Mouse (Mus musculus) brain, adult 2 months (tissue): ENCODE measurements around the gene Tyms.

ENCODE experiments used
- DNase-seq: peaks from one replicate; pipeline ENCODE4 v3.0.0; 2011; ENCODE audit warnings: low read depth, low spot score

Gene Tyms

GRCm38 (mm10) chr5:30072825-30073821 is at the start of gene Tyms:
Tyms (minus strand) TSS chr5:30073617.
- DNase-seq: peak; percentile 81

DNA sequence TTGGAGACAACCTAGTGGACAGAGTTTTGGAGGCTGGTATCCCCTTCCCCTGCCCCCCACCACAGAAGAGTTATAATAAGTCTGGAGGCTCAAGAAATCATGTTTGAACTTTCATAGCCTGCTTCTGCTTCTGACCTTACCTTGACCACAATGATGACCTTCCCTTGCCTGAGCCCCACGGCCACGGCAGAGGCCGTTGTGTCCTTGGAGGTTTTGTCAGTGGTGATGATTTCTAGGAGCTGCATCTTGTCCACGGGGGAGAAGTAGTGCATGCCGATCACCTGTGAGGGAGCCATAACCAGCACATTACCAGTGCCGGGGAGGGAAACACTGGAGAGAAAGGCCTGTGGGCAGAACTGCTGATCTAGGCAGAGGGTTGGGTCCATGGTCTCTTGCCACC is 49.1 kb upstream of the Tyms start:
- no peak for DNase-seq

- no peak for DNase-seq
These were observed 46.7 kb upstream of the Tyms start for GRCm38 (mm10) chr5:30120106-30120505.

GRCm38 (mm10) chr5:30119163-30119562 is 45.7 kb upstream of the Tyms start:
- DNase-seq: no peak

GRCm38 (mm10) chr5:30118018-30118417 is 44.6 kb upstream of the Tyms start:
- DNase-seq: no peak

DNA sequence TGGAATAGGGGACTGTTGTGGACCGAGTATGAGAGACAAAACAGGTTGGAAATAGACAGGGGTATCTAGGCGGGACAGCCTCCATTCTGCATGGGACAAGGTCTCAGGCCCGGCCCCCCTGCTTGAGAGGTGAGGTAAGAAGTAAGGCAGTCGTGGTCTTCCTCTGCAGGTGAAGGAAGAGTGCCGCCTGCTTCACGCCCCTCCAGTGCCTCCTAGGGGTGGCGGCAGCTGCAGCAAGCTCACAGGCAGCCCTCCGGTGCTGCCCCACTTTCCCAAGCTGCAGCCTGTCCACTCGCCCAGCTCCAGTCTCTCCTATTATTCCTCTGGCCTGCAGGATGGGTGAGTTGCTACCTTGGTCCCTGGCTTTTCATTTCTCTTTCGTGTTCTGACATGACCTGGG is 42.3 kb upstream of the Tyms start:
- no peak for DNase-seq

- DNase-seq: no peak
These were observed 41.3 kb upstream of the Tyms start for GRCm38 (mm10) chr5:30114761-30115140.

DNA sequence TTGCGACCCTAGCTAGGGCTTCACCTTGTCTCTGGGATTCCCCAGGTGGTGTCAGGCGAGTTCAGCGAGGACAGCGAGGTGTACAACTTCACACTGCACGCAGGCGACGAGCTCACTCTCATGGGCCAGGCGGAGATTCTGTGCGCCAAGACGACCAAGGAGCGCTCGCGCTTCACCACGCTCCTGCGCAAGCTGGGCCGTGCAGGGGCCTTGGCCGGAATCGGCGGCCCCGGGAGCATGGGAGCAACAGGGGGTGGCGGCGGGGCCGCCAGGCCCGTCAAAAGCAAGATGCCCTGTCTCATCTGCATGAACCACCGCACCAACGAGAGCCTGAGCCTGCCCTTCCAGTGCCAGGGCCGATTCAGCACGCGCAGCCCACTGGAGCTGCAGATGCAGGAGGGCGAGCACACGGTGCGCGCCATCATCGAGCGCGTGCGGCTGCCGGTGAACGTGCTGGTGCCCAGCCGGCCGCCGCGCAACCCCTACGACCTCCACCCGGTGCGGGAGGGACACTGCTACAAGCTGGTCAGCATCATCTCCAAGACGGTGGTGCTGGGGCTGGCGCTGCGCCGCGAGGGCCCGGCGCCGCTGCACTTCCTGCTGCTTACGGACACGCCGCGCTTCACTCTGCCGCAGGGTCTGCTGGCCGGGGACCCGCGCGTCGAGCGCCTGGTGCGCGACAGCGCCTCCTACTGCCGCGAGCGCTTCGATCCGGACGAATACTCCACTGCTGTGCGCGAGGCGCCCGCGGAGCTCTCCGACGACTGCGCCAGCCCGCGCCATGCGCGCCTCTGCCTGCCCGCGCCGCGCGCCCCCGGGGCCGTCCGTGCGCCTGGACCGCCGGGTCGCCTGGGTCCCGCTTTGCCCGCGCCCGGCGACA is 40.7 kb upstream of the Tyms start:
- DNase-seq: peak; percentile 76

GRCm38 (mm10) chr5:30112533-30113068 is 39.2 kb upstream of the Tyms start:
- DNase-seq: no peak

DNA sequence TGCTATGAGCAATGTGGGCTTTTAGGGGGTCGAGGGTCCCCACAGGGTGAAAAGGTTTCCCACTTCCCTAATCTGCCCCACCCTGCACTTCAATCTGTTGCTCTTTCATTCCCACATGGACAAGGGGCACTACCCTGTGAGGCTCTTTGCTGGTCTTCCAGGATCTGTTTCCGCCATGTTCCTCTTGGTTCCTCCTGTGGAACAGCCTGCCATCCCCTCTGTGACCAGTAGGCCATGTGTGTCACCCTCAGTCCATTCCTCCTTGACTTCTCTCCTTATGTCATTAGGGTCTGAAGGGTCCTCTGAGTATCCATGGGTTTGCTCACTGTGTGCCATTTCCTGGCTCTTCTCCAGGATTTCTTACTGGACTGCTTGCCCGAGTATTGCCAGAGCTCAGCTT is 38.4 kb upstream of the Tyms start:
- DNase-seq: no peak

DNA sequence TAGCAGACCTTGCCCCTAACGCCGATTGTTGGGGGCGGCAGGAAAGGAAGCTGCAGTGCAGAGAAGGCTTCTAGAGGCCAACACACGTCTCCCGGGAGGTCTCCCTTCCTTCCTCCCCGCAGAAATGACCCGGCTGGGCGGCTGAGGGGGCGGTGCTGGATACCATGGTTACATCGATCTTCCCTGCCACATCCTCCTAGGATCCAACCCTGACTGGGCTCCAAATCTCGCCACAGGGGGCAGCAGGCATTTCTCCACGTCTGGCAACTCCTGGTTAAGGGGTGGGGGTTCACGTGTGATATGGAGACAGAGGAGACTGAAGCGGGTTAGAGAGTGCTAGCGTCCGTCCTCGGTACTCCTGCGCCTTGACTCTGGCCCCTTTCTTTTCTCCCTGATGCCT is 37.7 kb upstream of the Tyms start:
- no peak for DNase-seq

DNA sequence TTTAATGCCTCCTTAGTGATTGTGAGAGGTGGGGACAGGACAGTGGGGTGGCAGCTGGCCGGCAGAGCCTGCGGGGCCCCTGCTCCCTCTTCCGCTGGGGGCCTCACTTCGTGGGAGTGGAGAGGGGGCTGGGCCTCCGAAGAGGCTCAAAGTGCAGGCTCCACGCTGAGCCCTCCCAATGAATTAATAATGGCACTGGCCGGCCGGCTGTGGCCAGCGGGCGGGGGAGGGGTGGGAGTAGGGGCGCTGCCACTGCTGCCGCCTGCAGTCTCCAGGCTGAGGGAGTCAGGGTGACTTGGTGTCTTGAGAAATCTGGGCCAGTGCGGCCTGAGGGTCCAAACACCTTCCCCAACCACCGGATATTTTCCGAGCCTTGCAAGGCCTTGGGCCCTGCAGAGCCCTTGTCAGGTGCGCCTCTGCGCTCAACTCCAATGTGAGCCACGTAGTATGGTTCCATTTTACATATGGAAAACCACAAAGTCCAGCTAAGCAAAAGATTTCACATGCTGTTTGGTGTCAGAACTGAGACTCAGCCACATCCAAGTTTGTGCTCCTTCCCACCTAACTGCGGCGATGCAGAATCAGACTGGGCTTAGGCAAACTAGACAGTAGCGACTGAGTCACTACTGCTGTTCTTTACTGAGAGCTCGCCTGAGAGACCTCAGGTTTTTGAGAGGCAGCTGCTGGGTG is 37.1 kb upstream of the Tyms start:
- DNase-seq: no peak

DNA sequence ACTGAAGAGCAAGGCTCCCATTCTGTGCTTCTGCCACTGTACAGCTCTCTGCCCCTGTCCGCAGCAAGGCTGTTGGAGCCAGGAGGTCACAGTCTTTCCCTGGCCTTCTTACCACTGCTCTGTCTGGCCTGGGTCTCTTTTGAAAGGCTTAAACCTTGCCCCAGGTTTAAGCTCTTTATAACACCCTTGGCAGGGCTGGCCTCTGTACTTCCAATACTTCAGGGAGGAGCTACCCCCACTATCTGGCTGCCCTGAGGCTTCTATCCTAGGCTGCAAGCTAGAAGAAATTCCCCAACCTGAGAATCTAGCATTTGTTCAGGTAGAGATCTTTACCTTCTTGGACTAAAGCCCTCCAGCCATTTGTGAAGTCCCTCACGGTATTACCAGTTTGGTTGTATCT is 36.5 kb upstream of the Tyms start:
- no peak for DNase-seq

DNA sequence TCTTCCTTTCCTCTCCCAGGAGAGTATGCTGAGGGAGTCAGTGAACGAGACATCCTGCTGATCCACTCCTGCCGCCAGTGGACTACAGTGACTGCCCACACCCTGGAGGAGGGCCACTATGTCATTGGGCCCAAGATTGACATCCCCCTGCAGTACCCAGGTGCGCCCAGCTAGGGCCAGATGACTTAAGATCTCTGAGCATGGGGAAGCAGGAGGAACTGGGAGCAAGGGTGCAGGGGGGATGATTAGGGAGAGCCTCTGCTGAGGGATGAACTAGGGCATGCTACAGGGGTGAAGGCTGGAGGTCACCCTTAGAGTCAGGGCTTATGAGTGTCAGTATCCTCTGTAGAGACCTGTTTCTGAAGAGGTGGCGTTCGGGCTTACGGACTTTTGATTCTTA is 34.8 kb upstream of the Tyms start:
- DNase-seq: no peak

DNA sequence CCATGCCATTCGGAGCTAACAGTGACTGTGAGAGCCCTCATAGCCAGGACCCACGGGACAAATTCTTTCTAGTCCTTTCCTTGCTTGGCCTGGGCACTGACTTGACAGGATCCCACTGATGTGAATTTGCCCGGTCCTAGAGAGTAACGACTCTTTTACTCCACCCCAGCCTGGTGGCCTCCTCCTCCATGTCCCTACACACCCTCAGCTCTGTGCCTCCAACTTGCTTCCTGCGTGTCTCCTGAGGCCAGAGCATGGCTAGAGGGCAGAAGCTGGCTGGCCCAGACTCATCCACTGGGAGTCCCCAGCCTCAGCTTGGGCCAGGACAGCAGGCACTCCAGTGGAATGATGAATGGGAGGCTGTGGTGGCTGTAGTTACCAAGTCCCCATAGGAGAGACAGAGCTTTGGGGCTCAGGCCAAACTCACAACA is 34.2 kb upstream of the Tyms start:
- no peak for DNase-seq

GRCm38 (mm10) chr5:30107186-30107585 is 33.8 kb upstream of the Tyms start:
- DNase-seq: no peak

DNA sequence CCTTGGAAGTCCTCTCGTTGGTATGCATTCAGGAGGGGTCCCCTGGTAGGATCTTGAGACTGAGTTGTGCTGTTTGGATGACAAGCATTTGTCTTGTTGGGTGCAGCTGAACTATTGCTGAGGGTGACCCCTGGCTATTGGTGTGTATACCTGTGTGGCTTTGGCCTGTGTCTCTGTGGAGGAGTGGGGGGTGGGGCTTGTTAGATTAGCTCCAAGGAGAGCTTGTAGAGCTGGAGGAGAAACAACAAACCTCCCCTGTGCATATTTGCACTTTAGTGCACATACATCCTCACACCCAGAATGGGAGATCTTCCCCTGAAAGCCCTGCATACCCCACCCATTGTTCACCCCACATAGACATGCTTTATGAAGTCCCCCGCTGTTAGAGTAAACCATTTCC is 33.3 kb upstream of the Tyms start:
- DNase-seq: no peak

DNA sequence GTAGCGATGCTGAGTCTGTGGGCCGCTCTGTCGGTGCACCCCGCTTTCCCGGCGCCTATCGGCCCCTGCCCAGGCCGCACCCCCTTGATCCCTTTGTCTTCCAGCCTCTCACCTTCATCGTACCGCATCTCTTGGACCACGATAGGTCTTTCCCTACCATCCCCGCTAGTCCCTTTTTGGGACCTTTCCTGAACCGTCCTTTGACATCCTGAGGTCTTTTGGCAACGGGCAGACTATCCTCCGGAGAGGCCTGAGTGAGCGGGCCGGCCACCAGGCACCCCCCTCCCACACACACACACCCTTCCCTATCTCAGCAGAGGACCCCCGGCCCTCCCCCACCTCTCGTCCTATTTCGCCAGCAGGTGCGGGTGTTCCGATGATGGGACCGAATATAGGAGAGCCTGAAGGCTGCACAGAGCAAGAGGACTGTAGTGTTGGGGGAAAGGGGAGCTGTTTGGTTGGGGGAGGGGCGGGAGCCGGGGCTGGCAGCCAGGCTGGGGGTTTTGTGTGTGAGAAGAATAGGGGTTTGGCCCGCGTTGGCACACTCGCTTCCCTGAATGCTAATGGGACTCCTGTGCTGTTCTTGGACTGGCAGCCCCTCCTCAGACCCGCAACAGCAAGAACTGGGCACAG is 32.4 kb upstream of the Tyms start, which contains the start of gene 3110082J24Rik:
Gene 3110082J24Rik (minus strand): TSS at position 419 of the 633 bp plus-strand sequence.
- DNase-seq: peak; percentile 23

DNA sequence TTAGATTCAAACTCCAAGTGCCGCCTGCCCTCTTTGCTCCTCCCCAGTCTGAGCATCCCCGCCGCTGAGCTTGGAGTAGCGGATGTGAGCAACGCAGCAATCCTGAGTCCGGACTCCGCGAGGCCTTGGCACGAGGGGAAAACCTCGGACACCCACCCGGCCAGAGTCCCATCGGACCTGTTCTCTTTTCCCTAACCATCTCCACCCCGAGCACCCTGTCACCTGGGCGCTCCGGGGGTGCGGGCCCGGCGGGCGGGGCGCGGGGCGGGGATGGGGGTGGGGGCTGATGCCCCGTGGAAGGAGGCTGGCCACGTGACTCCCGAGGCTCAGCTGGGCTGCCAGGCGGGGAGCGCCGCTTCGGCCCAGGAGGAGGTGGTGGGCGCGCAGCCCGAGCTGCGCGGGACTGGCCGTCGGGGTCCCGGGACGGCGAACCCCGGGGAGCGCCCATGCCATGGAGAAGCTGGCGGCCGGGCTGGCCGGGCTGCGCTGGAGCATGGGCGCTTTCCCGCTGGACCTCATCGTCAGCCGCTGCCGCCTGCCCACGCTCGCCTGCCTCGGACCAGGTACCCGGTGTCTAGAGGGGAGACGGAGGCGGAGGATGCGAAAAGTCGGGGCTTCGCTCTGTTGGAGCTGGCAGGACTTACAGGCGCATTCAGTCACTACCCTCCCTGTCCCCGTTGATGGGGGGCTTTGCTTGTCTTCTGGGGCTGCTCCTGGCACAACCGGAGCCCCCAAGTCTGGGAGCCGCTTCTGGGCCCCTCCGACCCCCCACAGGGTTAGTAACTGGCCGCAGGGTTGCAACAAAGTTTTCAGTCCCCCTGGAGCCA is 31.6 kb upstream of the Tyms start, which contains the start of gene Garem2:
Gene Garem2 (plus strand): TSS at position 321 of the 827 bp plus-strand sequence.
- no peak for DNase-seq

DNA sequence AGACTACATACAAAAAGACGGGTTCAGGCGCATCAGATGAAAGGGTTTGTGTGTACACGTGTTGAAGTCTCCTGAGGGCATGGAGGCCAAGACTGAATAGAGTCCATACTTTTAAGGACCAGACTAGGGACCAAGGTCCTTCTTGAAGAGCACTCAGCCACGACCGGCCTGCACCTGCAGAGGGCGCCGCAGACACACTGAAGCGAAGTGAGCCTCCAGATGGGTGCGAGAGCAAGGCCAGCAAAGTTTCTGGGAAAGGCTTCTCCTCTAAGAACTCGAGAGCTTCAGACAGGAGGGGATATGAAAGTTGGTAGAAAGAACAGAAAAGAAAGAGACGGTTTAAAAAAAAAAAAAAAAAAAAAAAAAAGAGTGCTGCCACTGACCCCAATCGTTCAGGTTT is 30.9 kb upstream of the Tyms start:
- peak; percentile 65 for DNase-seq
